Mouse (Mus musculus) urinary bladder, adult 18-20 months (tissue): Measurements from ENCODE around the gene Elp4.

Source experiments
- DNase-seq, 2 experiments: peaks; one replicate each; pipeline ENCODE4 v3.0.0; 2022; ENCODE audit warnings: low spot score in 2 of 2, mixed read lengths in 2 of 2

The Elp4 gene

GRCm38 (mm10) chr2:105669881-105670730, 234.3 kb downstream of the Elp4 start:
- DNase-seq = no peak

GRCm38 (mm10) chr2:105669371-105669861, 234.9 kb downstream of the Elp4 start:
- no peak for DNase-seq

DNA sequence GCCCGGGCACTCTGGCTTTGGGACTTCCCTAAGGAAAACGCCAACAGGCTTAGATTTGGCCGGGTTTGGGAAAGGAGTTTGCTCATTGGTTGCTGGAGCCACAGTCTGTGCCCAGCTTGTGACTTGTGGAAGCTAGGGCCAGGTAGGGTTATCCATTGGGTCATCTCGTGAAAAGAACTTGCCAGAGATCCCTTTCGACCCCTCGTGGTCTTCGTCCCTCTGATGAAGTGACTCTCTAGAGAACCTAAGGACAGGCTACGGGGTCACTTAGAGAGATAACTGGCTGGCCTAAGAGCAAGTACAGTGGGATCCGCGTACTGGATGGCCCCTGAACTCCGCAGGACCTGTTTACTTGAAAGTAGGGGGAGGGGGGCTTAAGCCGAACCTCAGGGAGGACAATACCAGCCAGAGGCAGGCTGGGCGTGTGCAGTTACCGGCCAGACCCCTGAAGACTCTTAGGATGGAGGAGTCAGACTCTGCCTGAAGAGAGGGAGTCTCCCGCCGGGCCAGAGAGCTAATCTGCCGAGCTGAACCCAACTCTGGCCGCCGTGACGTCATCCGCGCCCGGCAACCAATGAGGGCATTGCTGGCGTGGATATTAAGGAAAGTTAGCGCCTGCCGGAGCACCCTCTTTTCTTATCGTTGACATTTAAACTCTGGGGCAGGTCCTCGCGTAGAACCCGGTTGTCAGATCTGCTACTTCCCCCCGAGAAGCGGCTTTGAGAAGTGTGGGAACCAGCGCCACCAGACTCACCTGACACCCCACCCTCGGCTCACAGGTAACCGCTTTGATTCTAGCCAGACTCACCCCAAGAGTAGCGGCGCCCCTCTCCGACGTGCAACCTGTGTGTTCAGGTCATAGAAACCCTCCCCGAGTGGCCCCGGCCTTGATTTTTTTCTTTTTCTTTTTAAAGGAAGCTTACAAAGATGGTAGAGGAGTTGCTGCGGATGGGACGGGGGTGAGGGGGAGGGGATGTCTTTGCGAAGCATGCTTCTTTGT, 235.8 kb downstream of the Elp4 start, which contains the start of gene Pax6:
TSS of gene Pax6 (plus strand) at position 630 of the 1,000 bp plus-strand sequence.
- DNase-seq = no peak

GRCm38 (mm10) chr2:105667626-105667950, 236.8 kb downstream of the Elp4 start:
- DNase-seq = no peak

- DNase-seq = no peak
Measured at GRCm38 (mm10) chr2:105666763-105667625, 237.4 kb downstream of the Elp4 start.

GRCm38 (mm10) chr2:105666331-105666730, 238.0 kb downstream of the Elp4 start:
- no peak for DNase-seq

- DNase-seq = no peak
Measured at GRCm38 (mm10) chr2:105665491-105666250, 238.7 kb downstream of the Elp4 start.

DNA sequence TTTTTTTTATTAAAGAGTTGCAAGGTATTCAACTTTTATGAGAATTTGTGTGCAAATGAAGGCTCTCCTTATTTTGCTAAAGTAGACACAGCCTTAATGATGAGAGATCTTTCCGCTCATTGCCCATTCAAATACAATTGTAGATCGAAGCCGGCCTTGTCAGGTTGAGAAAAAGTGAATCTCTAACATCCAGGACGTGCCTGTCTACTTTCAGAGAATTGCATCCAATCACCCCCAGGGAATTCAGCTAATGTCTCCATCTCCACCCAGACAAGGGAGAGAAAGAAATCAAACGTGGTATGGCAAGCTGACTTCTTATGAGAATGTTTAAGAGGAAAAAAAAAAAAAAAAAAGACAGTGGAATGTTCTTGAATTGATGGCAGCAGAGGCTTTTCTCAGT, 239.4 kb downstream of the Elp4 start:
- no peak for DNase-seq

- no peak for DNase-seq
Measured at GRCm38 (mm10) chr2:105663101-105663511, 241.3 kb downstream of the Elp4 start.

DNA sequence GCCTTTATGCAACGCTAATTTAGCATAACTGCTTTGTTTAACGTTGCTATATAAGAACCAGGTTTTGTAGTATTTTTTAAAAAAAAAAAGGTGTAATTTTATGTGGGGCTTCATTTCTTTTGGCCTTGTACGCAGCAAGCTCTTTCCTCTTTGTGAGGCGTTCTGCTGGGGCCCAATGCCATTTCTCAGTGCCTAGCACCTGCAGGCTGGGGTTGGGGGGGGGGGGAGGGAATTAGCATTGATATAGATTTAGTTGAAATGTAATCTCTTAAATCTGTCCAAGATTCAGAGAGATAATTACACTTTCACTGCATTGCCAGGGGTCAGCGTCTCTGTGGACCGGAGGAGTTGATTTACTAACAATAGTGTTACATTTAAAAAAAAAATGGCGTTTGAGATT, 241.8 kb downstream of the Elp4 start:
- DNase-seq = no peak

- DNase-seq = no peak
Measured at GRCm38 (mm10) chr2:105662121-105662520, 242.2 kb downstream of the Elp4 start.

- DNase-seq = no peak
Measured at GRCm38 (mm10) chr2:105661623-105662066, 242.7 kb downstream of the Elp4 start.

- DNase-seq = no peak
Measured at GRCm38 (mm10) chr2:105660874-105661622, 243.3 kb downstream of the Elp4 start.

DNA sequence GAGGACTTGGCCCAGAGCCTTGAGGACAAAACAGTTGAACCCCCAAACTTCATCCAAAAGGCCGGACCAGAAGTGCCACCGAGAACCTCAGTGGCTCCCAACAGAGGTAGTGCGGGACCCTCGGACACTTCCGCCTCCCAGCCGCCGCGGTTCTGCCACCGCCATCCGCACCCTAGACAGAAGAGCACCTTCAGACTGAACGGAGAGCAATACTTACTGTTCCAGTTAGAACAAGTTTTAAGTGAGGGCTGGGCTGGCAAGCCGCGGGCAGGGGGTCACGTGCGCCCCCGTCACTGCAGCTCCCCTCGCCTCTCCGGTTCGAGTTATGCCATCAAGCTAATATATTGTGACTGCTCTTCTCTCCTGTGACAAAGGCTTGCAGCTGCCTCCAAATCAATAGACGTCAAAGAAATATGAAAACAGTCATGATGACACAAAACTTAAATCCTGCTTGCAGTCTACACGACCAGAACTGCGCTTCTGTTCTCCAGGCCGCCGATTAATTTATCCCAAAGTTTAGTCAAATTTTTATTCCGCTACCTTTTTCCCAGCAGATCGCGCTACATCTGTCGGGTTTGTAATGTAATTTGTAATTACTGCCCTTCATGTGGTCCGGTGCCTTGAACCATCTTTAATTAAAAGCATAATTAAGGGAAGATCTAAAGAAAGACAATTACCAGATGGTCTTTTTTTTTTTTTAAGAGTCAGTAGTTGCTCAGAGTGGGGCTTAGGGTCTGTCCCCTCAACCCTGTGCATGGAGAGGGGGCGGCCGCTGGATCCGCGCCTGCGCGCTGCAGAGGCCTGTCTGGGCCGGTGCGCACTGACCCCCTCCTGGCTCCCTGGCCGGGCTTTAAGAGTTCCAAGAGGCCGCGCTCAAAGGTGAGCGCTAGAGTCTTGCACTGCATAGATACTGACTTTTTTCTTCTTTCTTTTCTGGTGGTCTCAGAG, 244.2 kb downstream of the Elp4 start:
- DNase-seq = no peak

DNA sequence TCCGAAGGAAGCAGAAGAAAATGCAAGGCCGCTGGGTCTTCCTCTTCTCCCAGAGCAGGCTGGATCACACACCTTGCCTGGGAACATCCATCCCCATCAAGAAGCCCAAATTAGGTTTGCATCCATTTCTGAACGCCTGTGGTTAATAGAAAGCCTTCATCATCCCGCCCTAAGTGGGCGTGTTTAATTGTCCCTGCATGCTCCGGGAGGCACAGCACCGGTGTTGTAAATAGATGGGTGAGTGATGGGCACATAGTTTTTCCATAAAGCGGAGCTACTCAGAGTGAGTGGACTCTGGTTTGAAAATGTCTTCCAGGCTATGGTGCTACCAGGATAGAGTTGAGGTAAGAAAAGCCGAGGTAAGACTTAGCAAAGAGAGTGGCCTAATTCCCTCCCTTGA, 245.0 kb downstream of the Elp4 start:
- DNase-seq = no peak

GRCm38 (mm10) chr2:105656456-105656855, 247.9 kb downstream of the Elp4 start:
- DNase-seq = no peak
